Mouse (Mus musculus): ENCODE data around the gene Dennd6b. TPM values are rescaled to one million over a fixed set of nuclear protein-coding genes. Genes with fewer than 3 reads are reported as not detected.

Dennd6b gene
- total and polyA plus RNA-seq, 3 experiments = 4.1 to 9.1 (median 9.0) TPM

GRCm38 (mm10) chr15:89147456-89147855 lies 48.8 kb downstream of the Dennd6b start:
- no peaks in the 10 kb centered on the region for H3K79me2 ChIP-seq (replicated peaks; ENCODE audit: control insufficient read depth, extremely low read depth, insufficient read depth, poor library complexity, severe bottlenecking)
- dilution Hi-C loops (cut with MboI; ENCODE audit: extremely low pct_ligation_motif_present, extremely low pct_unique_long_range_greater_than_20kb, low sequenced_read_pairs) (no loop called here), in situ Hi-C loops (cut with MboI; ENCODE audit: low pct_ligation_motif_present, low pct_unique_long_range_greater_than_20kb, low sequenced_read_pairs) (no loop called here)
- H3K27me3 ChIP-seq (replicated peaks) = peaks cover 31% of the 10 kb centered on the region
- H3K9me3 ChIP-seq (replicated peaks; ENCODE audit: low read length) = no peaks in the 10 kb centered on the region
- H3K4me2 ChIP-seq (ENCODE audit: insufficient read depth, low read depth, poor library complexity, severe bottlenecking) = no peak overlapping the region
- peaks cover 14 to 31% of the 10 kb centered on the region in 2 experiments for H3K4me1 ChIP-seq (ENCODE audit: control insufficient read depth in 1 of 2, insufficient read depth in 2 of 2)
- no peak overlapping the region for H3K9ac ChIP-seq (ENCODE audit: insufficient read depth, low read depth)
- H3K27ac ChIP-seq (ENCODE audit: insufficient read depth, low read depth) = no peak overlapping the region
- H3K4me3 ChIP-seq (replicated peaks in 1 of 3; ENCODE audit: low read depth in 2 of 3, low read length in 2 of 3, poor library complexity in 1 of 3) = no peak overlapping the region
- TF ChIP-seq E2F4 (IDR thresholded peaks at IDR 0.05; ENCODE audit: insufficient replicate concordance, low read depth, low read length) (no peak), ETS1 (conservative IDR thresholded peaks at IDR 0.05; ENCODE audit: low read depth, low read length) (no peak), ELF1 (IDR thresholded peaks at IDR 0.05; ENCODE audit: low read depth, low read length) (no peak), TCF12 (IDR thresholded peaks at IDR 0.05; ENCODE audit: low read depth, low read length) (no peak), RCOR1 (conservative IDR thresholded peaks at IDR 0.05; ENCODE audit: low read depth, low read length) (no peak), PAX5 (IDR thresholded peaks at IDR 0.05; ENCODE audit: low read length) (no peak), SIN3A (IDR thresholded peaks at IDR 0.05; ENCODE audit: low read length) (no peak), CHD2 (IDR thresholded peaks at IDR 0.05; ENCODE audit: low read length) (no peak), MAX (IDR thresholded peaks at IDR 0.05; ENCODE audit: low read length) (no peak), SMC3 (IDR thresholded peaks at IDR 0.05; ENCODE audit: low read depth, low read length) (no peak), NRF1 (IDR thresholded peaks at IDR 0.05; ENCODE audit: low read depth, low read length) (no peak), ZNF384 (IDR thresholded peaks at IDR 0.05; ENCODE audit: low read depth, low read length) (no peak), HCFC1 (IDR thresholded peaks at IDR 0.05; ENCODE audit: low read depth, low read length) (no peak), USF2 (conservative IDR thresholded peaks at IDR 0.05; ENCODE audit: low read depth, low read length) (no peak), CHD1 (IDR thresholded peaks at IDR 0.05; ENCODE audit: low read depth, low read length) (no peak), MXI1 (IDR thresholded peaks at IDR 0.05; ENCODE audit: low read depth, low read length) (no peak), UBTF (IDR thresholded peaks at IDR 0.05; ENCODE audit: low read depth, low read length) (no peak), IRF4 (IDR thresholded peaks at IDR 0.05; ENCODE audit: low read depth, low read length) (no peak)
- no peak for DNase-seq (ENCODE audit: extremely low read depth)
- H3K36me3 ChIP-seq (replicated peaks in 1 of 2; ENCODE audit: control insufficient read depth in 1 of 2, insufficient read depth in 1 of 2, low read length in 1 of 2) = peaks cover 7 to 27% of the 10 kb centered on the region in 2 experiments

DNA sequence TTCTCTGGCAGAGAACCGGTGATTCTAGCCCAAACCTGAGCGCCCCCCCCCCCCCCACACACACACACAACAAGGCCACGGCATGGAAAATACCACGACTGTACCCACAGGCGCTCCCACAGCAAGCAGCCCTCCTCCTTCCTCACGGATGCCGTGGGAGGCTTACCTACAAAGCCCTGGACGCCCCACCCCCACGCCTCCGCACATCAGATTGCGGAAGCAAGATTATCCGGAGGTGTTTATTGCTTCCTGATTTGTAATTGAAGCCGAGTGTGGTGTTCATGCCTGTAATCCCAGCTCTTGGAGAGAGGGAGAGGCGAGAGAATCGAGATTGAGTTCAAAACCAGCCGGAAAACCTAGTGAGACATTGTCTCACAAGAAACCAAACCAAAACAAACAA lies 49.3 kb downstream of the Dennd6b start:
- no peak for TF ChIP-seq USF1 (IDR thresholded peaks at IDR 0.05; ENCODE audit: low read depth, low read length)
- TF ChIP-seq NELFE (IDR thresholded peaks at IDR 0.05; ENCODE audit: low read depth, low read length) = no peak
- no peak for TF ChIP-seq CHD2 (IDR thresholded peaks at IDR 0.05; ENCODE audit: low read length)
- TF ChIP-seq RCOR1 (conservative IDR thresholded peaks at IDR 0.05; ENCODE audit: low read depth, low read length) = no peak
- no peak for TF ChIP-seq CTCF (conservative IDR thresholded peaks at IDR 0.05 in 1 of 2, IDR thresholded peaks at IDR 0.05 in 1 of 2; ENCODE audit: low read depth in 2 of 2, low read length in 2 of 2)
- TF ChIP-seq ELF1 (IDR thresholded peaks at IDR 0.05; ENCODE audit: low read depth, low read length) = no peak
- no peak for TF ChIP-seq NRF1 (IDR thresholded peaks at IDR 0.05; ENCODE audit: low read depth, low read length)
- TF ChIP-seq ZKSCAN1 (IDR thresholded peaks at IDR 0.05; ENCODE audit: borderline replicate concordance, low read depth, low read length) = no peak
- TF ChIP-seq HCFC1 (IDR thresholded peaks at IDR 0.05; ENCODE audit: low read depth, low read length) = no peak
- TF ChIP-seq ZNF384 (IDR thresholded peaks at IDR 0.05; ENCODE audit: low read depth, low read length) = no peak
- TF ChIP-seq MXI1 (IDR thresholded peaks at IDR 0.05; ENCODE audit: low read depth, low read length) = no peak
- Histone ChIP-seq H3K4me3 (replicated peaks in 1 of 3; ENCODE audit: low read depth in 2 of 3, low read length in 2 of 3, poor library complexity in 1 of 3) (no peak overlapping the region), H3K4me2 (ENCODE audit: insufficient read depth, low read depth, poor library complexity, severe bottlenecking) (no peak overlapping the region), H3K79me2 (replicated peaks; ENCODE audit: control insufficient read depth, extremely low read depth, insufficient read depth, poor library complexity, severe bottlenecking) (no peaks in the 10 kb centered on the region), H3K4me1 (ENCODE audit: control insufficient read depth in 1 of 2, insufficient read depth in 2 of 2) (peaks cover 14 to 31% of the 10 kb centered on the region in 2 experiments), H3K9me3 (replicated peaks; ENCODE audit: low read length) (no peaks in the 10 kb centered on the region), H3K27me3 (replicated peaks) (peaks cover 27% of the 10 kb centered on the region), H3K27ac (ENCODE audit: insufficient read depth, low read depth) (no peak overlapping the region), H3K36me3 (replicated peaks in 1 of 2; ENCODE audit: control insufficient read depth in 1 of 2, insufficient read depth in 1 of 2, low read length in 1 of 2) (peaks cover 7 to 27% of the 10 kb centered on the region in 2 experiments), H3K9ac (ENCODE audit: insufficient read depth, low read depth) (no peak overlapping the region)
- in situ Hi-C loops (cut with MboI; ENCODE audit: low pct_ligation_motif_present, low pct_unique_long_range_greater_than_20kb, low sequenced_read_pairs) = no loop called here
- DNase-seq (ENCODE audit: extremely low read depth) = no peak
- dilution Hi-C loops (cut with MboI; ENCODE audit: extremely low pct_ligation_motif_present, extremely low pct_unique_long_range_greater_than_20kb, low sequenced_read_pairs) = no loop called here

Measured in CH12.LX (cell line).